Mouse (Mus musculus) brain, embryonic 18.5 days (tissue): ENCODE data around the gene Iffo2.
"Not testable (repeated sequence)": the region's sequence is repeated elsewhere in the genome, so short reads cannot be mapped to it uniquely, and the experiment has no call there.

Experiments used
- DNase-seq: peaks from one replicate; pipeline ENCODE4 v3.0.0-alpha.2; 2012; ENCODE audit warnings: low read depth, low spot score

Gene Iffo2

GRCm38 (mm10) chr4:139530248-139530647 is at the start of gene Iffo2:
Gene Iffo2, plus strand, starts transcription at chr4:139530548.
- not testable (repeated sequence) for DNase-seq

GRCm38 (mm10) chr4:139481400-139481799 is 48.9 kb upstream of the Iffo2 start:
- no peak for DNase-seq

- DNase-seq = no peak
Observed at GRCm38 (mm10) chr4:139483461-139484105, 46.8 kb upstream of the Iffo2 start.

- no peak for DNase-seq
Observed at GRCm38 (mm10) chr4:139484496-139484895, 45.9 kb upstream of the Iffo2 start.

GRCm38 (mm10) chr4:139487085-139487484 is 43.3 kb upstream of the Iffo2 start:
- no peak for DNase-seq

GRCm38 (mm10) chr4:139488325-139488724 is 42.0 kb upstream of the Iffo2 start:
- no peak for DNase-seq

GRCm38 (mm10) chr4:139489946-139490345 is 40.4 kb upstream of the Iffo2 start:
- no peak for DNase-seq

GRCm38 (mm10) chr4:139490413-139491055 is 39.8 kb upstream of the Iffo2 start:
- DNase-seq = no peak

- no peak for DNase-seq
Observed at GRCm38 (mm10) chr4:139491541-139492170, 38.7 kb upstream of the Iffo2 start.

GRCm38 (mm10) chr4:139492258-139492833 is 38.0 kb upstream of the Iffo2 start:
- no peak for DNase-seq

- DNase-seq = no peak
Observed at GRCm38 (mm10) chr4:139493227-139494025, 36.9 kb upstream of the Iffo2 start.

GRCm38 (mm10) chr4:139500814-139501213 is 29.5 kb upstream of the Iffo2 start:
- no peak for DNase-seq

- no peak for DNase-seq
Observed at GRCm38 (mm10) chr4:139501702-139502101, 28.6 kb upstream of the Iffo2 start.

- no peak for DNase-seq
Observed at GRCm38 (mm10) chr4:139503919-139504318, 26.4 kb upstream of the Iffo2 start.

GRCm38 (mm10) chr4:139505716-139506115 is 24.6 kb upstream of the Iffo2 start:
- DNase-seq = no peak

- no peak for DNase-seq
Observed at GRCm38 (mm10) chr4:139506727-139507126, 23.6 kb upstream of the Iffo2 start.

- DNase-seq = no peak
Observed at GRCm38 (mm10) chr4:139509069-139509468, 21.3 kb upstream of the Iffo2 start.

- DNase-seq = no peak
Observed at GRCm38 (mm10) chr4:139511557-139511956, 18.8 kb upstream of the Iffo2 start.

GRCm38 (mm10) chr4:139512985-139513384 is 17.4 kb upstream of the Iffo2 start:
- DNase-seq = no peak

- no peak for DNase-seq
Observed at GRCm38 (mm10) chr4:139519221-139519620, 11.1 kb upstream of the Iffo2 start.

- DNase-seq = no peak
Observed at GRCm38 (mm10) chr4:139521926-139522325, 8.4 kb upstream of the Iffo2 start.

GRCm38 (mm10) chr4:139526475-139526874 is 3.9 kb upstream of the Iffo2 start:
- no peak for DNase-seq
